Mouse (Mus musculus) hindbrain, embryonic 11.5 days (tissue): ENCODE measurements around the gene Chmp5. TPM values are rescaled to one million over a fixed set of nuclear protein-coding genes. Genes with fewer than 3 reads are reported as not detected.

Experiments
- ATAC-seq: fragments of 200-750 bp; cut with Nextera tagmentation; 2 replicates; pipeline ENCODE4 v1.8.0; 2017; ENCODE audit warnings: mild to moderate bottlenecking, moderate TSS enrichment, moderate library complexity; ENCODE audit not compliant: low FRiP score
- DNase-seq: peaks from one replicate; pipeline ENCODE4 v3.0.0-alpha.2; 2015; ENCODE audit warnings: low spot score
- H3K27ac ChIP-seq: fragments of 300-500 bp; sonication (generic); 2 replicates; pipeline ENCODE4 v1.5.1; 2014; ENCODE audit warnings: mild to moderate bottlenecking, low read depth, low read length
- H3K27me3 ChIP-seq: fragments of 300-500 bp; sonication (generic); 2 replicates; pipeline ENCODE4 v1.6.1; 2014; ENCODE audit warnings: mild to moderate bottlenecking, low read length, moderate library complexity, mixed read lengths; ENCODE audit not compliant: control insufficient read depth, insufficient read depth
- H3K36me3 ChIP-seq: fragments of 300-500 bp; sonication (generic); 2 replicates; pipeline ENCODE4 v1.6.1; 2014; ENCODE audit warnings: mild to moderate bottlenecking, low read length, moderate library complexity, mixed read lengths; ENCODE audit not compliant: control insufficient read depth, insufficient read depth
- H3K4me1 ChIP-seq: fragments of 300-500 bp; sonication (generic); replicated peaks from 2 replicates; pipeline ENCODE4 v1.6.1; 2014; ENCODE audit warnings: low read length, mixed read lengths; ENCODE audit not compliant: control insufficient read depth, insufficient read depth
- H3K4me2 ChIP-seq: fragments of 300-500 bp; sonication (generic); replicated peaks from 2 replicates; pipeline ENCODE4 v1.6.1; 2014; ENCODE audit warnings: mild to moderate bottlenecking, low read depth, low read length
- H3K4me3 ChIP-seq: fragments of 300-500 bp; sonication (generic); 2 replicates; pipeline ENCODE4 v1.5.1; 2014; ENCODE audit warnings: low read depth, low read length
- H3K9ac ChIP-seq: fragments of 300-500 bp; sonication (generic); 2 replicates; pipeline ENCODE4 v1.6.1; 2014; ENCODE audit warnings: low read depth, low read length
- H3K9me3 ChIP-seq: fragments of 300-500 bp; sonication (generic); 2 replicates; pipeline ENCODE4 v1.6.1; 2016; ENCODE audit warnings: low read length; ENCODE audit not compliant: control insufficient read depth
- WGBS: fragments of 180-500 bp; shearing (Covaris S2); extraction: QIAGEN DNeasy Blood & Tissue Kit; methylation state at CpG from one replicate; pipeline ENCODE4 v1.1.7; 2014; 5-methylcytosine and 5-hydroxymethylcytosine counted together
- polyA plus RNA-seq: library from polyadenylated mRNA; unstranded; fragments of >200 nt; fragmentation: Nextera tagmentation; extraction: Ambion mirVana; gene quantifications from 2 replicates; pipeline ENCODE4 v1.2.1, GENCODE M21; 2014

Gene Chmp5
- polyA plus RNA-seq, result 173 and 178 TPM in 2 replicates

GRCm38 (mm10) chr4:40948160-40948708, at the start of gene Chmp5, which contains the start of gene Bag1:
Chmp5 (plus strand) TSS chr4:40948407.
Bag1 (minus strand) TSS chr4:40948294.
- ATAC-seq (peak; percentile 99), DNase-seq (peak; percentile 98)
- WGBS, result under 1% methylated on average over 49 of the region's 50 CpGs
- Histone ChIP-seq H3K4me1 (no peaks in the 10 kb centered on the region; the same call in 1 of the 2 replicates), H3K9ac (peak within 1 kb of the TSS; percentile 85), H3K27ac (peak within 1 kb of the TSS; percentile 79), H3K27me3 (no peaks in the 10 kb centered on the region), H3K36me3 (peaks cover 6% of the 10 kb centered on the region; the same call in 1 of the 2 replicates), H3K4me2 (peak within 1 kb of the TSS; percentile 72), H3K4me3 (peak within 1 kb of the TSS; percentile 90), H3K9me3 (no peaks in the 10 kb centered on the region)

- ATAC-seq (no peak), DNase-seq (no peak)
- H3K4me1 ChIP-seq, result no peaks in the 10 kb centered on the region
- no peak overlapping the region for H3K27ac ChIP-seq
- no peak overlapping the region for H3K4me3 ChIP-seq
- H3K9ac ChIP-seq, result no peak overlapping the region
- no peaks in the 10 kb centered on the region for H3K27me3 ChIP-seq
- no peak overlapping the region for H3K4me2 ChIP-seq
- H3K9me3 ChIP-seq, result no peaks in the 10 kb centered on the region
- 89% methylated on average over 6 of the region's 6 CpGs for WGBS
- H3K36me3 ChIP-seq, result no peaks in the 10 kb centered on the region
These were observed 49.6 kb upstream of the Chmp5 start for GRCm38 (mm10) chr4:40898476-40899044.

GRCm38 (mm10) chr4:40899264-40899663, 48.9 kb upstream of the Chmp5 start:
- ATAC-seq, result no peak

GRCm38 (mm10) chr4:40900071-40900470, 48.1 kb upstream of the Chmp5 start:
- DNase-seq (no peak), ATAC-seq (no peak)
- Histone ChIP-seq H3K9me3 (no peaks in the 10 kb centered on the region), H3K4me1 (no peaks in the 10 kb centered on the region), H3K36me3 (no peaks in the 10 kb centered on the region), H3K27ac (no peak overlapping the region), H3K27me3 (no peaks in the 10 kb centered on the region), H3K4me3 (no peak overlapping the region), H3K9ac (no peak overlapping the region), H3K4me2 (no peak overlapping the region)
- WGBS, result 88% methylated on average over 3 of the region's 3 CpGs

More at GRCm38 (mm10) chr4:40899264-40899663, 48.9 kb upstream of the Chmp5 start:
- Histone ChIP-seq H3K27me3 (no peaks in the 10 kb centered on the region), H3K9me3 (no peaks in the 10 kb centered on the region), H3K9ac (no peak overlapping the region), H3K4me2 (no peak overlapping the region), H3K4me1 (no peaks in the 10 kb centered on the region), H3K27ac (no peak overlapping the region), H3K36me3 (no peaks in the 10 kb centered on the region), H3K4me3 (no peak overlapping the region)
- 84% methylated on average over 2 of the region's 2 CpGs for WGBS
- DNase-seq, result no peak

GRCm38 (mm10) chr4:40900612-40901011, 47.6 kb upstream of the Chmp5 start:
- no peaks in the 10 kb centered on the region for H3K27me3 ChIP-seq
- WGBS, result 88% methylated on average over 4 of the region's 4 CpGs
- H3K4me1 ChIP-seq, result no peaks in the 10 kb centered on the region
- H3K9ac ChIP-seq, result no peak overlapping the region
- ATAC-seq, result no peak
- no peak overlapping the region for H3K4me2 ChIP-seq
- H3K27ac ChIP-seq, result no peak overlapping the region
- no peaks in the 10 kb centered on the region for H3K9me3 ChIP-seq
- H3K36me3 ChIP-seq, result no peaks in the 10 kb centered on the region
- no peak for DNase-seq
- H3K4me3 ChIP-seq, result no peak overlapping the region

- H3K36me3 ChIP-seq, result no peaks in the 10 kb centered on the region
- H3K27ac ChIP-seq, result no peak overlapping the region
- no peak overlapping the region for H3K4me2 ChIP-seq
- H3K27me3 ChIP-seq, result no peaks in the 10 kb centered on the region
- DNase-seq (no peak), ATAC-seq (no peak)
- no peak overlapping the region for H3K4me3 ChIP-seq
- no peaks in the 10 kb centered on the region for H3K9me3 ChIP-seq
- H3K9ac ChIP-seq, result no peak overlapping the region
- no peaks in the 10 kb centered on the region for H3K4me1 ChIP-seq
- 56% methylated on average over 1 of the region's 1 CpGs for whole genome bisulfite sequencing
These were observed 41.9 kb upstream of the Chmp5 start for GRCm38 (mm10) chr4:40906298-40906697.

- 58% methylated on average over 20 of the region's 20 CpGs for WGBS
- H3K4me2 ChIP-seq, result no peak overlapping the region
- ATAC-seq (no peak), DNase-seq (no peak)
- no peak overlapping the region for H3K4me3 ChIP-seq
- H3K4me1 ChIP-seq, result no peaks in the 10 kb centered on the region
- no peaks in the 10 kb centered on the region for H3K9me3 ChIP-seq
- no peaks in the 10 kb centered on the region for H3K27me3 ChIP-seq
- no peak overlapping the region for H3K9ac ChIP-seq
- no peak overlapping the region for H3K27ac ChIP-seq
- no peaks in the 10 kb centered on the region for H3K36me3 ChIP-seq
These were observed 39.8 kb upstream of the Chmp5 start for GRCm38 (mm10) chr4:40908261-40908969.

- Histone ChIP-seq H3K9ac (no peak overlapping the region), H3K4me2 (no peak overlapping the region), H3K27me3 (no peaks in the 10 kb centered on the region), H3K27ac (no peak overlapping the region), H3K4me1 (no peaks in the 10 kb centered on the region), H3K36me3 (no peaks in the 10 kb centered on the region), H3K9me3 (no peaks in the 10 kb centered on the region), H3K4me3 (no peak overlapping the region)
- no peak for ATAC-seq
- no peak for DNase-seq
These were observed 33.8 kb upstream of the Chmp5 start for GRCm38 (mm10) chr4:40914287-40914867.
